Mouse (Mus musculus): ENCODE measurements at regions not wholly inside any gene's neighbourhood (a gene's known extent, or its start where the extent isn't known, plus 50 kb on each side); places are given as distances from the start of the nearest gene placed in this dataset.

DNA sequence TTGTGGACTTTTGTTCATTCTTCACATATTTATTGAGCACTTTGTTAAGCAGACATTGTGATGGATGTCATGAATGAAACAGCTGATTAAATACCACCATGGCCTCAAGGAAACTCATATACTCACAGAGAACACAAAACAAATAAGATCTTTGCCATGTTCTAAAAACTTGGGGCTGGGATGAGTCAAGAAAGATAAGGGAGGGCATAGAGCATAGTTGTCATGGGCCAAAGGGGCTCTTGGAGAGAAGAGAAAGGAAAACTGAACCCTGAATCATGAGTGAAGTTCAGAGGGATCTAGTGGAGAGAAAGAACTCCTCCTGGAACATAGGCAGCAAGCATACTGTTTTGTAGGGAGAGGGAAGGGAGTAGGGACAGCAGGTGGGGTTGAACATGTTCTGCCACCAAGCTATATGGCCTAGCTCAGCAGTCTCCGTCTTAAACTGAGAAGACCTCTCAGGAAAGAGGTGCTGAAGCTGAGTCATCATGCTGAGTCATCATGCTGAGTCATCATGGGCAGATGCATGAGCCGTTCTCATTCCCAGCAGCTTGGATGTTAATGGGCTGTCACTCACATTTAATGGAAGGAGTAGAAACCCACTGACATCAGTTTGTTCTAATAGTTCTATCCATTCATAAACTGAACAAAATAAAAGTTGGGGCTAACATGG is 69.6 kb downstream of the Cetn3 start:
- DNase-seq = no peak

DNA sequence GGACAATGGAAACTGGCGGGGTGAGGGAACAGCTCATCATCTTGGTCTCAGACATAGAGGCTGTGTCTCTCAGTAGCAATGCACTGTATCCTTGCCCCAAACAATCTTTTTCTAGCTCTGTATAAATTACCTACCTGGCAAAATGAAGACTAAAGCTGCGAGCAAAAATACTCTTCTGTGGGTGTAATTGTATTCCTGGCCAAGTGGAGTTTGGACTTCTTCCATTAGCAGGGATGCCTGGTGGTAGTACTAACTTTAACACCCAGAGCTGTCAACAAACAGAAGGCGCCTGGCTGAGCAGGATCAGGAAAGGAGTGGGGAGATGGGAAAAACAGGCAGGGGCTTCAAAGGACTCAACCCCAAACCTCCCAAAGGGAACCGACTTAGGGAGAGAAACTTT is 73.2 kb downstream of the Cetn3 start:
- DNase-seq = no peak

DNA sequence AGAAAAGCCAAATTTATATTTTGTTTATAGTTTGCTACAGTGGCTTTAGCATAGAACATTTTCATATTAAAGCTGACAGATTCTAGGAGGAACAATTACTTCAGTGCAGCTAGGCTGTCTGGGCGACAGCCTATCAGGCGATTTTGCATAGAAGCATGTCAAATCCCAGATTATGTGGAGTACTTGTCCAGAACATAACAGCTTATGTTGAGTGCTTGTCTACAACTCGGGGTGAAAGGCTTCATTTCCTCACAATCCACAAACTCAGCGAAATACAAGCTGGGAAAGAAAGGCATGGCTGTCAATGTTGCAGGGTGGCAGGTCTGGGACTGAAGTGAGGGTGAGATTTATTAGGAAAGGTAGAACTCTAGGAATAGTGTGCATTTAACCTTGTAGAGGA is 77.8 kb downstream of the Cetn3 start:
- no peak for DNase-seq

DNA sequence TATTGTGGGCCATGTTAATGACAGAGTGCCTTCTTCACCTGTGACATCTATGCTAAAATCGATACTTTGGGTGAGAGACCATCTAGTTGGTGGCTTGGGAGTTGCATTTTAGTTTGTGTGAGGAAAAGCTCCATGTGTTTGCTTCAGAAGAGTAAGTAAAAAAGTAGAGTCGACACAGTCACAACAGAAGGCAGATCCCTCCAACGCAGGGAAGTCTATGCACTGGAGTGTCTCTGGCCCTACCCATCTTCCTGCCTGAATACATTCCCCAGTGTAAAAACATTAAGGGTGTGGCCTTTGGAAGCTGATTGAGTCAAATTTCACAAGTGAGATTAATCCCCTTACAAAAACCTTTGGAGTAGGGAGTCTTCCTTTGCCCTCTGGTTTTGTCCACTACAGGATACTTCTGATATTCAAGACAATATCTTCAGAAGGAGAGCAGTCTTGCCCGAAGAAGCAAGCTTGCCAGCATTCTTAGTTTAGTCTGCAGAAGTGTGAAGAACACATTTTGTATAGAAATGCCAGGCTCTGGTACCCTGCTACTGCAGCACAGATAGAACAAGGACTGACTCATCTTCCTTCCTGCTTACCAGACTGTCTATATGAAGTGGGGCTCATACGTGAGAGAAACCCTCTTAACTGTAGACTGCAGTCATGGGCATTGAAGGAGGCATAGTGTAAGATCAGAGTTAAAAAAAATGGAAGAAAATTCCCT is 79.2 kb downstream of the Cetn3 start:
- no peak for DNase-seq

DNA sequence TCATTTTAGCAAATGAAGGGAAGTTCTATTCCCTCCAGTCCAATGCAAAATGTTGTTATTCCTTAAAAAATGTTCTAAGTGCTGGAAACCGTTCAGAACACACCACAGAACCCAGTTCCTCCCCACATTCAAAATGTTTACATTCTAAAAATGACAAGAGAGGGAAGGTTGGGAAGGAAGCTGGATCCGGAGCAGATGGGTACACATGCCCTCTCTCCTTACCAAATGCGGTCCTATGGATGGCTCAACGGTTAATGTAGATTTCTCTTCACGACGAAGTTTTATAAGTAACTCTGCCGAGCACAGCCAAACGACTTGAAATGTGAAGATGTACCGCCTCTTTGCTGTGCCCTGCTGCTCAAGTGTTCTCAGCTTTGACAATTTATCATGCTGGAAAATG is 88.3 kb downstream of the Cetn3 start:
- DNase-seq = no peak

DNA sequence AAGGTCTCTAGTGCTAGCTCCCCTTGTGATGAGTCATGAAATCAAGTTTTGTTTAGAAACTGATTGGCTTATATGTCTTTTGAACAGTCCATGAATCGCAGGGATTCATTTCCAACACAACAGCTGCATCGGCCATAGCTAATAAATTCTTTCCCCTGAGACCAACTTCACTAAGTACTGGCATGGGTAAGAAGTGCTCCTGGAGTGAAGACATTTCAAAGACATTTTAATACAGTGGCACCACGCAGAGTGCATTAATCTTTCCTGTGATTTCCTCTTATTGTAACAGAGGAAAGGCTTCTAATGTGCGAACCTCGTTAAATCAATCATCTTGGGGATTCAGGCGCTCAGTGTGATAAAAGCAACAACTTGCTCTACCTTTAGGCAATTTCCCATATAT is 103.0 kb downstream of the Cetn3 start:
- no peak for DNase-seq

DNA sequence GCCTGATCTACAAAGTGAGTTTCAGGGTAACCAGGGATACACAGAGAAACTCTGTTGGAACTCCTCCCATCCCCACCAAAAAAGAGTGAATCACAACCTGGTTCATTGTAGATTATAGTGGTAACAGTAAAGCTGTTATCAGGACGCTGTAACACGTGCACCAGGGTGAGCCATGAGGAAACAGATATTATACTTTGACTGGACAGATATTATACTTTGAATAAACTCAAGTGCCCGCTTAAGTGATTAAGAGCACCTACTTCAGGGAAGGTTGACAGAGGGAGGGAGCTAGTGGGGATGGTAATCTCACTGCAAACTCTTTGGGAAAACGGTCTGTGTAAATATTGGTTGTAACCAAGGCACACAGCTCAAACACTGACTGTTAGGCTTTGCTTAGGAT is 147.4 kb downstream of the Cetn3 start:
- no peak for DNase-seq

DNA sequence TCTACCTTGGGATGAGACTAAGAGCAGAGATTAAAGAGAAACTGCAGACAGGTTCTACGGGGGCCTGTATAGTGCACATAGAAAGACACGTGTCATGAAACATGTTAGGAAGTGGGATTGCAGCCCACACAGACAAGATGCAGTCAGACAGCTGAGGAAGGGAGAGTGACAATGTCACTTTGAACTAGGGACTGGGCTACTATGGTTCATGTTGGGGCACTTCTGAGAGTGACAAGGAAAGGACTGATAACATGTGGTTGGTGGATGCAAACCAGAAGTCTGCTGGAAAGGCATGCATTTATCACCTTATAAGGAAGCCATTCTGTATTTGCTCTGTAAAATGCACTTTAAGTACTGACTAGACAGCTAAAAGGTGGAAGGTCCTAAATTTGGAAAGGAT is 148.3 kb downstream of the Cetn3 start:
- no peak for DNase-seq

DNA sequence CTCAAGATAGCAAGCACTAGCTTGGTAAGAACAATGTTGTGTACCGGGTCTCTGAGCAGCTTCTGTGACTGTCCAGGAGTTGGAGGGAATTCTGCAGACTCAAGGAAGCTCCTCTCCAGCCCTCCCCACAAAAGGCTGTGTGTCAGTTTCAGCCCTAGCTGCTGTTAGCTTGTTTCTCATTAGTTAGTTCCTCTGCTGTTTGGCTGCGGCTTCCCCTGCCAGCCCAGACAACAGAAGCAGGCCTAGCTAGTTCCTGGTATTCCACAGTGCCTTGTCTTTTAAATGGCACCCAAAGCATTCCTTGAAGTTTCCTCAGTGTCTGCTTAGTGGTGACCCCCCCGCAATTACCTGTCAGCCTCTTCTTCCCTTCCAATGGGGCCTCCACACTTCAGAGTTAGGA is 154.2 kb downstream of the Cetn3 start:
- no peak for DNase-seq

DNA sequence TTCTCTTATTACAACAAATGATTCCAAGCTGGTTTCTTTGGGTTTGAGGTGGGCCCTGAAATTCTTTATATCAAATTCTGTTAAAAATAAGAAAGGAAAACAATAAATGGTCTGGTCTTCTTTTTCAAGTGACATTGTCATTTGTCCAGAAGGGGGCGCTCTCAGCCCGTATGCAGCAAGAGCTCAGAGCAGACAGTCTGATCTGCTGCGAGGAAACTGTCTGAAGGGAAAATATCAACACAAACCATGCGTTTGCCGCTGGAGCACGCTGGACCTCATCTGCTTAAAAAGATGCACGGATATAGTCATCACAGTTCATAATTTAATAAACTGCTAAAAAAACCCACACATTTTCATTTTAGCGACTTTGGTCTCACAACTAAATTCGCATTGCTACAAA is 161.2 kb downstream of the Cetn3 start:
- DNase-seq = peak; percentile 78 to 86

DNA sequence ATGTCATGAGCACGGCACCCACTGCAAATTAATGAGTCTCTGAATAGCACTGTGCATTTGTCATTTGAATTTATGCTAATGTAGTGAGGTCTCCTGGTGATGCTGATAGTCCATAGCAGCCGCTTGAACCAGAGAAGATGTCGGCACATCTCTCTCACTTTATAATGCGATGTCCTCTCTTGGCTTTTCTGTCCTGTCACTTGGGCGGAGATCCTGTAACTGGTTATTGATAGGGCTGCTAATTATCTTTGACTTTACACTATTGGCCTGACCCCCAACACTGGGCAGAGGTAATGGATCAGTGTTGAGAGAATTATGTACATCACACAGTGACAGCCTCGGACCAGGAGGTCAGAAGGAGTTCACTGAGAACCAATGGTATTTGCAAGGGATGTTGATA is 161.6 kb downstream of the Cetn3 start:
- peak in 1 of 2 experiments; percentile 10 for DNase-seq

DNA sequence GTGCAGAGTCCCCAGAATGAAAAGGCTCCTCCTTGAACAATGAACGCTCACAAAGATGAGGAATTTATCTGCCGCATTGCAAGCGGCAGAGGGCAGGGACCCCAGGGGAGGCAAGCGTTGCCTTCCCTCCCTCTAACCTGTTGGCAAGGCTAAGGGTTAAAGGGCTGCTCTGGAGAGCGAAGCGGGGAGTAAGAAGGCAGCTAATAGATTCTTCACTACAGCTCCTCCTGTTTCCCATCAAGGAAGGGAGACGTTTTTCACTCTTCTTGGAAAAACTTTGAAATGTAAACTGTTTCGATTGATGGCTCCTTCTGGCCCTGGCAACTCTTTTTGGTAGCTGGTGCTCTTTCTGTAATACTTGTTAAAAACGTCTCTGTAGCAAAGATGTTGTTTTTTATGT is 162.9 kb downstream of the Cetn3 start:
- DNase-seq = no peak

DNA sequence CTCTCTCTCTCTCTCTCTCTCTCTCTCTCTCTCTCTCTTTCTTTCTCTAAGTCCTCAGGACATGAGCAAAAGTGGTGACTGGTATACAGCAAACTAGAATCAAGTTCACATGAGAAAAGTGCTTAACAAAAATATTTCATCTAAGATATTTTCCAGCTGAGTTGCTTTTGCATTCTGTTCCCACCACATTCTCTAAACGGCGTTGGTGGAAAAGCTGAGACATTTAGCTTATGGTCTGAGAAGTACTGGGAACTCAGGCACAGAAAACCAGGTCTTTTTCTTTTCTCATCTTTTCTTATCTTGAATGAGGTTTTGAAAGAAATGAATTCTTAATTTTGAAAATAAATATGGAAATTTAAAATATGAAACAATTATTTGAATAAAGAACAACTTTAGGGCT is 182.6 kb downstream of the Cetn3 start:
- DNase-seq = no peak

DNA sequence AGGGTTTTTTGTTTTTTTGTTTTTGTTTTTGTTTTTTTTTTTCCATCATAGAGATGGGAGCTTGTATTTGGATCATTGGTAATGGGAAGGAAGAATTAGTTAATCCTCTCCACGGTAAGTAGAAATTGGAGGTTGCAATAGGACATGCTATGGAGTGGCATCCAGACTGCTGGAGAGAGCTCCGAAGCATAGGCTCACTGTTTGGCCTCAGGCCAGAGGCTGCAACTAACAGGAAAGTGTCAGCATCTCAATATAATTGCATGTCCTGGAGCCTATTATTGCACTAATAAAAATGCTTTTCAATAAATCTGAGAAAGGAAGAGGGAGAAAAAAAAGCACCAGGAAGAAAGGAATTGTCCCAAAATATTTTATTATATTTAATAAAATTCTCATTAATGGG is 193.0 kb downstream of the Cetn3 start:
- no peak for DNase-seq

DNA sequence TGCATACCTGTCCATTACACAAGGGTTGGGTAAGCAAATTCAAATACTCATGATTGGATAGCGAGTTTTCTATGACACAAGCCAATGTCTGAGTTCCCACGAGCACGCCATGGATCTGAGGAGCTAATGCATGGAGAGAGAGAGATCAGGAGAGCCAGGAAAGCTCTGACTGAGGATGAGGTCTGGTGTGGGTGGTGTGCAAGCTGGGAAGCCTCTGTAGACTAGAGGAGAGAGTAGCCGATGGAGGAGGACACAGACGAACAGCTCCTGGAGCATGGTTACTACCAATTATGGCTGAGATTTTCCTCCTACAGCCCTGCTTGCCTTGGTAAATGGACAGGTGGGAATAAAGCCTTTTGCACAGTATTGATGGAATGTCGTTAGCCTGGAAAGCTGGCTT is 195.1 kb downstream of the Cetn3 start:
- DNase-seq = no peak

DNA sequence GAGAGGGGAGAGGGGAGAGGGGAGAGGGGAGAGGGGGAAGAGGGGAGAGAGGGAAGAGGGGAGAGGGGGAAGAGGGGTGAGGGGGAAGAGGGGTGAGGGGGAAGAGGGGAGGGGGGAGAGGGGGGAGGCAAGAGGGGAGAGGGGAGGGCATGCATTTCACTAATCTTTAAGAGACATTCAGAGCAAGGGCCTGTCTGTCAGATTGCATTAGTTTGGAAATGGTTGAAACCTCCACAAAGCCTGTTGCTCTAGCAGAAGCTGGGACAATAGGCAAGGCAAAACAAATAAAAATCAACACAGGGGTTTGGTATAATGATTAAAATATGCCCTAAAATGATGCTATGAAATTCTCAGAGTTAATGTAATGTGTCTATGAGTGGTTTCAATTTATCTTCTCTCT is 196.4 kb downstream of the Cetn3 start:
- DNase-seq = no peak

DNA sequence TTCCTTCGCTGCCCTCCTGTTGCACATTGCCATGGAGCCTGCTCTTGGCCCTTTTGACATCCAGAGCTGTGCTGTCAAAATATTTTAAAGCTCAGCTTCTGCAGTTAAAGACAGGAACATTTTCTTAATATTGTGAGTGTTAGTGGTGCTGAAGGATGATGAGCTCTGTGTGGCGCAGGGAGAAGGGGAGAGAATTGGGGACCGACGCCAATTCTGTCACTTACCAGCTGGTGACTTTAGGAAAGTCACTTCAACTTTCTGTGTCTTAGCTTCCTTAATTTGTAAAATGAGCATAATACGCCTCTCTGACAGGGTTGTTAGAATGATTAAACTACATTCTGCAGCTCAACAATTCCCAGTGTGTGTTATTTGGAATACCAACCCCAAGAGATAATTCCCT is 197.2 kb downstream of the Cetn3 start:
- no peak for DNase-seq

DNA sequence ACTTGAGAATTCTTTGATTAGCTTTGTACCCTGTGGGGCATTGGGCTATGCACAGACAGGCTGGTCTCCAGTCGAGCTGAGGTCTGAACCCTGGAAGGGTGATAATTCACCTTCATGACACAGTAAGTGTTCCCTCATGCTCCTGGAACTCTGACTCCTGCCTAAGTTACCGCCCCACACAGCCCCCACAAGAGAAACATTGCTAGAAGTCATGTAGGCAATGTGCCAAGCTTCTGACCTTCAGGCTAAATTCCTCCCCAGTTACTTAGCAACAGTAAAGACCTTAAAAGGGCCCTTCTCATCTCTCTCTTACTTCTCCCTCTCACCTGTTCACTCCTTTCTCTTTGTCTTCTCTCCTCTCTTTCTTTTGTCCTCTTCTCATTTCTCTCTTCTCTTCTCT is 199.6 kb downstream of the Cetn3 start:
- no peak for DNase-seq

DNA sequence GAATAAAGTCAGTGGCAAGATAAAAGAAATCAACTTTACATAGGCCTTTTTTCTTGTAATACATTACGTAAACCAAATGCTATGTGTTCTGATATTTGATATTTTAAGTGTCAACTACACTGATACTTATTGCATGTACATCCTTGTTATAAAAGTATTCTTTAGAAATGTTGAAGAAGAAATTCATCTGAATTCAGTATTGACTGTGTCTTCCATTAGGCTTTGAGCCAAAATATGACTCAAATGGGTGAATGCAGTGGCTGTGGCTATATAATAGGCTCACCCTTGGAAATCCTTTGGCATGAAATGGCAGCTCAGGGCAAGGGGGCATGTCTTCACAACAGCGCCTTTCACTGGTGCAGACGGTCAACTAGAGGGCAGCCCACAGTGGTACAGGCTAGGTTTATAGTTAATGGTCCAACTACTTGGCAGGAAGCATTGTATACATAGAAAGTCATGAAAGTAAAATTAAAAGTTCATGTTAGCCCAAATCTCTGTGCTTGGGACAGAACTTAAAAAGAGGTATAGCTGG is 217.9 kb downstream of the Cetn3 start:
- DNase-seq = no peak

DNA sequence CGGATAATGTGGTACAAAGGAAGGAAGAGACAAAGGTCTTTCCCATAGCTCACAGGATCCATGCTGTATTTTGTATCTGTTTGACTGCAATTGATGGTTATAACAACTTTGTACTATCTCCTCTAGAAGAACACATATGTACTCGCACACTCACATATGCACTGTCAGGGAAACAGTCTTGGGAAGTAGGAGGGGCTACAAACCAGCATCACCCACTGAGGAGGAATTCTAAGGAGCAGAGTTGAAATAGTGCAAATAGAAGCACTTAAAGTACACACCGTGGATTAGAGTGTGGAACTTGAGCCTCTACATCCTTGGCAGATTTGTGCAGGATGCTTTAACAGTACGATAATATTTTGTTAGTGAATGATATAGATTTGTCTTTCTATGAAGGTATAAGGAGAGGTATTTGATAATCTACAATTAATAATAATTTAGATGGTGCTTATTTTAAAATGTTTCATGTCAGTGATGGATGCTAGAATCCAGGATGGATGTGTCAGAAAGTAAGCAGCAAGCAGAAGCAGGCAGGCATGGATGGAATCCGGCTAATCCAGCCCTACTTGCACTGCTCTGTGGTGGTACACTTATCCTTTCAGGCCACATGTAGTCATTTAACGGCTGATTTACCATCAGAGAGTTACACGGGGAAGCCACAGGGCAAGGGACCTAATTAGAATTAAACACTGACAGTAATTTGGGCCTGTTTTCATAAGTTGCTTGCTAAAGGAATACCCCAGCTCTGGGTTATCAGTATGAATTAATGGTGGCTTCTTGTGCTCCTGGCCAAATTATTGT is 223.3 kb downstream of the Cetn3 start:
- no peak for DNase-seq

DNA sequence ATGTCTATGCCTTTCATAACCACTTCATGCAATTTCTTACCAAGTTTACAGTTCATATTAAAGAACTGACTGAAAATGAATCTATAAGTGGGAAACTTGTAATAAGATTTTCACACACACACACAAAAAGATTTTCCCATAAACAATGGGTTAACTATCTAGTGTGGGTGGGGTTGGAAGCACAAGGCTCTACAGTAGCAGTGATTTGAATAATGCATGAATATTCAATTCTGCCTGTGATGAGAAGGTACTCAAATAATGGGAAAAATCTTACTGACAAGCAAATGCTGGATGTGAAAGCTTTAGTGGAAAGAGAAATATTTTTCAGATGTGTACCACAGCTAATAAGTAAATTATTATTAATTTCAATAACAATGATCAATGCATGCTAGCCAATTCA is 224.3 kb downstream of the Cetn3 start:
- DNase-seq = no peak

DNA sequence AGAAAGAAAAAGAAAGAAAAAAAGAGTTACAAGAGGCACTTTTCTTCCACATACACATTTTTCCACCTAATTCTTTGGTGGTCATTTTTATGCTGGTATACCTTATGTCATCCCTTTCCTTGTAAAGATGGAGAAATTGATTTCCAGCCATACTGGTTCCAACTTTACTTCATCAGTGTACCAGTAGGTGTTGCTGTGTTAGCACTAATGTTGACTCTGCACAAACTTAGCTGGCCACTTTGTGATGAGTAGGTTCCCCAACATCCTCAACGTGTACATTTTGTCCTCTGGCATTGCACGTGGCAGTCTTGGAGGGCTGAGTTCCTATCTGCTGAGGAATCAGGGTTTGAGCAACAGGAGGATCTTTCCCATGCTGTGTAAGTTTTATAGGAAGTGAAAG is 256.7 kb downstream of the Cetn3 start:
- DNase-seq = no peak

DNA sequence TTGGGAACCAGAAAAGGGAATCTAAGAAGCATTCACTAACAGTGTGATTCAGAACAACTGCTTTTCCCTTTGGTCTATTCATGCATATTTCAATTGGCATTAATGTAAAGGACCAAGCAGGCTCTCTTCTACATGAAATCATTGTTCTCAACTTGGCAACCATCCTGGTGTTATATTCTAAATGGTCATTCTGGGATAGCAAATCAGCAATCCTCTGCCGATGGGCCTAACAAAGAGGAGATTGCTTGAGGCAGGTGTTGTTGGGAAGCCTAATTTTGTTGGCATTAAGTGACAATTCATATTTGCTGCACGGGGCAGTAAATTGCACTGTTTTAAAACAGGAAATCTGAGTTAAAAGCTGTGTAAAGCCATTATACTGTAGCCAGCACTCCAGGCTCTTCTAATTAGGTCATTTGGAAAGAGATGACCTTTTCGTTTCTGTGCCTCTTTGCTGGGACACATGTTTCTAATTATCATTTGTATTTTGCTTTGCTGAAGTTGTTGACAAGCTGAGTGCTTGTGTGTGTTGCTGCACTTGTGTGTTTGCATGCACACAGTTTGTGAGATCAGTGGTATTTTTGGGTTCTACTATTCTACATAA is 275.4 kb downstream of the Cetn3 start:
- DNase-seq = no peak
